ENCODE assay signal across 11 mouse cellular contexts in genomic region chr1:23270910-23271822, GRCm38 (mm10).
DNase-seq lines count a peak whose midpoint lies in the region; ATAC-seq lines count a peak whose summit lies in the region.
"Had no signal": no experiment of that assay in that cellular context is flagged by ENCODE, and none has a peak within 500 bp of the region (broad histone marks: within the 10 kb centered on the region; RNA-seq: fewer than 3 reads in every experiment).

No protein-coding gene starts in this region.

- H3K4me2 ChIP-seq in forebrain, embryonic 15.5 days (replicated peaks), result no peak overlapping the region
- no peak overlapping the region for H3K4me2 ChIP-seq in forebrain, embryonic 14.5 days (ENCODE audit: low read length)
- peak overlapping the region; percentile 42 for H3K4me2 ChIP-seq in heart, embryonic 15.5 days

- ATAC-seq in forebrain, embryonic 15.5 days (replicated peaks), result no peak
- ATAC-seq in forebrain, embryonic 14.5 days, result no peak
- ATAC-seq in heart, embryonic 15.5 days (replicated peaks; ENCODE audit: insufficient number of reproducible peaks, insufficient read depth, low FRiP score, low read depth), result peak; percentile 84

- WGBS in forebrain, embryonic 15.5 days, result 41% methylated on average over 6 of the region's 6 CpGs
- 50% methylated on average over 6 of the region's 6 CpGs for WGBS in forebrain, embryonic 14.5 days
- 8% methylated on average over 6 of the region's 6 CpGs for WGBS in heart, embryonic 15.5 days

- H3K9me3 ChIP-seq in forebrain, embryonic 15.5 days, result no peaks in the 10 kb centered on the region
- no peaks in the 10 kb centered on the region for H3K9me3 ChIP-seq in forebrain, embryonic 14.5 days (replicated peaks; ENCODE audit: control insufficient read depth, low read length)
- no peaks in the 10 kb centered on the region for H3K9me3 ChIP-seq in heart, embryonic 15.5 days (replicated peaks)
- H3K9me3 ChIP-seq: midbrain, embryonic 10.5 days had no signal

- H3K9ac ChIP-seq in forebrain, embryonic 15.5 days (replicated peaks), result no peak overlapping the region
- no peak overlapping the region for H3K9ac ChIP-seq in forebrain, embryonic 14.5 days (ENCODE audit: low read length)
- H3K9ac ChIP-seq in heart, embryonic 15.5 days, result 0 out of 2 replicates have a peak overlapping the region, but pooled peaks have one; percentile 16

- no peak for DNase-seq in forebrain, embryonic 14.5 days (ENCODE audit: low spot score)
- peak; percentile 86 for DNase-seq in Muller cell, postnatal 12 days (ENCODE audit: inconsistent ontology term)
- DNase-seq in kidney, postnatal 36 days, result peak; percentile 62 to 76
- DNase-seq in cerebellum, adult 9-11 months, result no peak
- DNase-seq in frontal cortex, postnatal 36 days (ENCODE audit: low spot score in 2 of 2), result no peak
- no peak for DNase-seq in layer of hippocampus, postnatal 14 days (ENCODE audit: low spot score in 2 of 2)
- DNase-seq: layer of hippocampus, adult 9-11 months had no signal

- H3K4me3 ChIP-seq in forebrain, embryonic 15.5 days, result no peak overlapping the region
- H3K4me3 ChIP-seq in forebrain, embryonic 14.5 days (ENCODE audit: low read depth, low read length), result no peak overlapping the region
- H3K4me3 ChIP-seq in heart, embryonic 15.5 days, result peak overlapping the region; percentile 25; the same call in 1 of the 2 replicates
- H3K4me3 ChIP-seq: erythroblast, embryonic 14.5 days; midbrain, embryonic 10.5 days had no signal

- 0 out of 2 replicates have a peak, but pooled peaks cover 3% of the 10 kb centered on the region for H3K36me3 ChIP-seq in forebrain, embryonic 15.5 days
- H3K36me3 ChIP-seq in forebrain, embryonic 14.5 days (ENCODE audit: control insufficient read depth, insufficient read depth, low read length), result 0 out of 2 replicates have a peak, but pooled peaks cover 3% of the 10 kb centered on the region
- no peaks in the 10 kb centered on the region for H3K36me3 ChIP-seq in heart, embryonic 15.5 days

- H3K27me3 ChIP-seq in forebrain, embryonic 15.5 days, result no peaks in the 10 kb centered on the region
- H3K27me3 ChIP-seq in forebrain, embryonic 14.5 days (replicated peaks; ENCODE audit: control insufficient read depth, insufficient read depth, low read length), result no peaks in the 10 kb centered on the region
- no peaks in the 10 kb centered on the region for H3K27me3 ChIP-seq in heart, embryonic 15.5 days

- H3K4me1 ChIP-seq in forebrain, embryonic 15.5 days, result 0 out of 2 replicates have a peak, but pooled peaks cover 4% of the 10 kb centered on the region
- H3K4me1 ChIP-seq in forebrain, embryonic 14.5 days (ENCODE audit: control insufficient read depth, insufficient read depth, low read length), result peaks cover 3% of the 10 kb centered on the region; the same call in 1 of the 2 replicates
- peaks cover 16% of the 10 kb centered on the region for H3K4me1 ChIP-seq in heart, embryonic 15.5 days (replicated peaks)

- H3K27ac ChIP-seq in forebrain, embryonic 15.5 days (replicated peaks), result 0 out of 2 replicates have a peak overlapping the region, but pooled peaks have one; percentile 11
- no peak overlapping the region for H3K27ac ChIP-seq in forebrain, embryonic 14.5 days (ENCODE audit: low read depth, low read length)
- H3K27ac ChIP-seq in heart, embryonic 15.5 days, result peak overlapping the region; percentile 70
- H3K27ac ChIP-seq: midbrain, embryonic 10.5 days had no signal

Comparison
In these comparisons a context has a peak if more than half of its experiments do, and no peak if none do; other contexts are left out.
1. DNase-seq: peak in Muller cell, postnatal 12 days (single experiment) and kidney, postnatal 36 days (2 of 2); none in forebrain, embryonic 14.5 days (single experiment), cerebellum, adult 9-11 months (single experiment), frontal cortex, postnatal 36 days (0 of 2) and layer of hippocampus, postnatal 14 days (0 of 2).